Mouse (Mus musculus) olfactory bulb, adult 2 months (tissue): ENCODE data around the gene Ms4a1.

Experiments
- CTCF ChIP-seq: fragments of 200-500 bp; IDR thresholded peaks from 2 replicates; pipeline ENCODE4 v1.5.1; 2012; ENCODE audit warnings: low read depth, mild to moderate bottlenecking, low read length, moderate library complexity; ENCODE audit not compliant: insufficient read depth
- POLR2A ChIP-seq: fragments of 200-500 bp; IDR thresholded peaks from 2 replicates; pipeline ENCODE4 v1.6.1; 2012; ENCODE audit warnings: mild to moderate bottlenecking, low read depth, low read length, moderate library complexity; ENCODE audit not compliant: insufficient read depth

- no peak for TF ChIP-seq CTCF
- no peak for TF ChIP-seq POLR2A
These were observed 14.2 kb upstream of the Ms4a1 start for GRCm38 (mm10) chr19:11280223-11280622.
